ENCODE assay signal across 9 mouse cellular contexts in the genomic region with DNA sequence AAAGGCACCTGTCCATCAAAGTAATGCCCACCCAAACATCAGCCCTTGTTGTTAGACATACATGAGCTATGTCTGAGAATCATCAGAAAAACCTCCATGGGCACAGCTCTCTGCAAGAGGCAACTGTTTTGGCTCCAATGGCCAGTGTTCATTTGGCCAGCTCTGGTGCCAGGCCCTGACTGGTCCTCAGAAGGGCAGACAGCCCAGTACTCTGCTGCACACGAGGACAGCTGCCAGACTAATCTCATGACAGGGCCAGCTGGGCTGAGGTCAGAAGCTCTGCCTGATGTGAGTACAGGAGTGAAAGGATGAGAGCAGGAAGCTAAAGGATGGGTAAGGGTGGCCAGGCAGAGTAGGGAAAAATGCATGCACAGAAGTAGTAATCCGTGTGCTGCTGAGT. TPM values are rescaled to one million over a fixed set of nuclear protein-coding genes. Genes with fewer than 3 reads are reported as not detected.
DNase-seq lines count a peak whose midpoint lies in the region; TF ChIP-seq lines count a peak whose summit lies in the region.
"Had no signal": no experiment of that assay in that cellular context is flagged by ENCODE, and none has a peak within 500 bp of the region (broad histone marks: within the 10 kb centered on the region; RNA-seq: fewer than 3 reads in every experiment).

No protein-coding gene starts in this region.

- intact Hi-C loops in heart, postnatal 14 days (cut with DNase I), result loop anchor here (5.0 kb wide), 1 partner anchor 33 kb away; no protein-coding TSS in a partner anchor

- WGBS in embryonic facial prominence, embryonic 10.5 days, result 78% methylated on average over 2 of the region's 2 CpGs
- 91% methylated on average over 2 of the region's 2 CpGs for WGBS in thymus, adult 2 months

- H3K36me3 ChIP-seq in embryonic facial prominence, embryonic 10.5 days (replicated peaks), result peaks cover 53% of the 10 kb centered on the region
- H3K36me3 ChIP-seq in thymus, adult 2 months (ENCODE audit: control insufficient read depth, insufficient read depth, low read length), result peaks cover 8% of the 10 kb centered on the region

- H3K9me3 ChIP-seq in embryonic facial prominence, embryonic 10.5 days, result no peaks in the 10 kb centered on the region

- H3K27ac ChIP-seq in embryonic facial prominence, embryonic 10.5 days (replicated peaks), result no peak overlapping the region
- no peak overlapping the region for H3K27ac ChIP-seq in thymus, adult 2 months (ENCODE audit: control insufficient read depth, insufficient read depth, low read length)

- peaks cover 10% of the 10 kb centered on the region for H3K4me1 ChIP-seq in embryonic facial prominence, embryonic 10.5 days
- H3K4me1 ChIP-seq in thymus, adult 2 months (replicated peaks; ENCODE audit: control insufficient read depth, insufficient read depth, low read length), result no peaks in the 10 kb centered on the region

- H3K27me3 ChIP-seq in embryonic facial prominence, embryonic 10.5 days (replicated peaks; ENCODE audit: low read depth, poor library complexity, severe bottlenecking), result no peaks in the 10 kb centered on the region
- H3K27me3 ChIP-seq in thymus, adult 2 months (ENCODE audit: control insufficient read depth, insufficient read depth, low read length), result no peaks in the 10 kb centered on the region

- TF ChIP-seq POLR2A in thymus, adult 2 months (IDR thresholded peaks at IDR 0.05; ENCODE audit: control insufficient read depth, extremely low read depth, insufficient read depth, low read length, poor library complexity), result no peak

- peak; percentile 63 for DNase-seq in cerebellum, adult 9-11 months
- no peak for DNase-seq in cerebellum, adult 8-10 months
- DNase-seq in right cerebral cortex, adult 18-20 months, result peak; percentile 67
- DNase-seq in right cerebral cortex, adult 2 months (ENCODE audit: low spot score in 2 of 2), result no peak
- peak; percentile 40 to 72 for DNase-seq in heart, postnatal 14 days
- no peak for DNase-seq in embryonic facial prominence, embryonic 10.5 days (ENCODE audit: low spot score)
- no peak for DNase-seq in urinary bladder, adult 18-20 months (ENCODE audit: low spot score in 2 of 2)
- DNase-seq in thymus, adult 2 months, result no peak

- TF ChIP-seq CTCF in thymus, adult 2 months (IDR thresholded peaks at IDR 0.05; ENCODE audit: borderline replicate concordance, control insufficient read depth, extremely low read depth, insufficient read depth, low read length, poor library complexity), result no peak

- no peak overlapping the region for H3K4me3 ChIP-seq in embryonic facial prominence, embryonic 10.5 days
- H3K4me3 ChIP-seq in thymus, adult 2 months (ENCODE audit: control insufficient read depth, insufficient read depth, low read length), result no peak overlapping the region

RNA-seq across cellular contexts. Expression of a gene that starts 5.8 kb away (rescaled TPM):
- total RNA-seq in heart, postnatal 14 days (2021), result 10 to 100 TPM; 14.4 to 20.0 TPM
- 30.9 and 34.0 TPM in 2 replicates for polyA plus RNA-seq in embryonic facial prominence, embryonic 10.5 days (2016; fragmentation: Nextera tagmentation; extraction: Ambion mirVana)
- polyA plus RNA-seq in thymus, adult 2 months (2012; rRNA removed), result 43.5 and 57.6 TPM in 2 replicates

RNA-seq across cellular contexts. Expression of a gene that starts 19.4 kb away (rescaled TPM):
- total RNA-seq in heart, postnatal 14 days (2021), result 10 to 100 TPM; 60.6 to 62.7 TPM
- polyA plus RNA-seq in embryonic facial prominence, embryonic 10.5 days (2016; fragmentation: Nextera tagmentation; extraction: Ambion mirVana), result 62.9 and 69.3 TPM in 2 replicates
- 133 and 134 TPM in 2 replicates for polyA plus RNA-seq in thymus, adult 2 months (2012; rRNA removed)

RNA-seq across cellular contexts. Expression of a gene that starts 19.4 kb away (rescaled TPM):
- total RNA-seq in heart, postnatal 14 days (2021), result under 1 TPM in 1 of 2 experiments, not detected in 1; 0.17 TPM
- 0.88 TPM in 1 of 2 replicates, not detected in the other for polyA plus RNA-seq in embryonic facial prominence, embryonic 10.5 days (2016; fragmentation: Nextera tagmentation; extraction: Ambion mirVana)
- polyA plus RNA-seq in thymus, adult 2 months (2012; rRNA removed), result 0.51 and 0.62 TPM in 2 replicates
- total RNA-seq: megakaryocyte progenitor cell, adult 5-6 weeks had no signal

RNA-seq across cellular contexts. Expression of a gene that starts 27.0 kb away (rescaled TPM):
- total RNA-seq in heart, postnatal 14 days (2021), result not detected
- 0.35 and 0.36 TPM in 2 replicates for polyA plus RNA-seq in embryonic facial prominence, embryonic 10.5 days (2016; fragmentation: Nextera tagmentation; extraction: Ambion mirVana)
- 0.06 and 0.19 TPM in 2 replicates for polyA plus RNA-seq in thymus, adult 2 months (2012; rRNA removed)
- total RNA-seq: megakaryocyte progenitor cell, adult 5-6 weeks had no signal

RNA-seq across cellular contexts. Expression of a gene that starts 44.7 kb away (rescaled TPM):
- under 1 TPM; 0.91 to 1.00 TPM for total RNA-seq in heart, postnatal 14 days (2021)
- polyA plus RNA-seq in embryonic facial prominence, embryonic 10.5 days (2016; fragmentation: Nextera tagmentation; extraction: Ambion mirVana), result 7.8 and 12.6 TPM in 2 replicates
- polyA plus RNA-seq in thymus, adult 2 months (2012; rRNA removed), result 2.9 and 3.7 TPM in 2 replicates

Comparison
In these comparisons a context has a peak if more than half of its experiments do, and no peak if none do; other contexts are left out.
1. DNase-seq: peak in cerebellum, adult 9-11 months (single experiment), right cerebral cortex, adult 18-20 months (single experiment) and heart, postnatal 14 days (2 of 2); none in cerebellum, adult 8-10 months (single experiment), right cerebral cortex, adult 2 months (0 of 2), embryonic facial prominence, embryonic 10.5 days (single experiment), urinary bladder, adult 18-20 months (0 of 2) and thymus, adult 2 months (single experiment).